Comparison of ENCODE assay signal across 11 mouse cellular contexts in the genomic region with DNA sequence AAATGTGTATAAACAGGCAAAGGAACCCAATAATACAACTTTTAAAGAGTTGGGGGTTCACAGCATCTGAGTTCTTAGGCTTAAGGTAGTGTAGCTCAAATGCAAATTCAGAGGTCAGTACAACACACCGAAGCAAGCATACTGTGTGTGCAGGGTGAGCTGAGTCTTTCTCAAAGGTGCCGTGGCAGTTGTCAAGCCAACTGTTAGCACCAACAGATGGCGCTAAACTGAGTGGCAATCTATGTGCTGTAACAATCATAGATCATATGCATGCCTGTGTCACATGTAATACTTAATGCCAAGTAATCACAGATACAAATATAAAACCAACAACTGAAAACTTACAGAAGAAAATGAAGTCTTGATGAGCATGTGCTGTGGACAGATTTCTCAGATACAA. TPM values are rescaled to one million over a fixed set of nuclear protein-coding genes. Genes with fewer than 3 reads are reported as not detected.
DNase-seq lines count a peak whose midpoint lies in the region; ATAC-seq and TF ChIP-seq lines count a peak whose summit lies in the region.
"Had no signal": no experiment of that assay in that cellular context is flagged by ENCODE, and none has a peak within 500 bp of the region (broad histone marks: within the 10 kb centered on the region; RNA-seq: fewer than 3 reads in every experiment).

No protein-coding gene starts in this region.

- peak; percentile 72 for TF ChIP-seq CTCF in stomach, postnatal 0 days (IDR thresholded peaks at IDR 0.05; ENCODE audit: low read depth)

- H3K9me3 ChIP-seq in hindbrain, embryonic 11.5 days (ENCODE audit: control insufficient read depth, low read length), result no peaks in the 10 kb centered on the region
- no peaks in the 10 kb centered on the region for H3K9me3 ChIP-seq in hindbrain, embryonic 10.5 days
- no peaks in the 10 kb centered on the region for H3K9me3 ChIP-seq in stomach, postnatal 0 days (ENCODE audit: control insufficient read depth, low read length)

- peak; percentile 15 for DNase-seq in hindbrain, embryonic 11.5 days (ENCODE audit: low spot score)
- DNase-seq in hindbrain, embryonic 10.5 days (ENCODE audit: low spot score), result no peak
- peak; percentile 34 for DNase-seq in thymus, postnatal 14 days
- DNase-seq in thymus, postnatal 36 days, result no peak
- peak; percentile 15 for DNase-seq in c-Kit-positive CD71-positive TER-119-positive erythroid progenitor cells, embryonic 14.5 days (ENCODE audit: low spot score)
- DNase-seq in stomach, postnatal 0 days (ENCODE audit: low spot score), result peak; percentile 27
- no peak for DNase-seq in gastrocnemius, adult 8-10 months (ENCODE audit: low spot score in 2 of 2)
- no peak for DNase-seq in spleen, adult 12 weeks (ENCODE audit: low spot score)
- DNase-seq: cerebellum, postnatal 36 days; gastrocnemius, postnatal 10 days; spleen, adult 18-20 months had no signal

- H3K4me2 ChIP-seq in hindbrain, embryonic 11.5 days (replicated peaks; ENCODE audit: low read depth, low read length), result no peak overlapping the region
- H3K4me2 ChIP-seq in stomach, postnatal 0 days (replicated peaks; ENCODE audit: low read depth), result no peak overlapping the region

- no peak overlapping the region for H3K27ac ChIP-seq in hindbrain, embryonic 11.5 days (ENCODE audit: low read depth, low read length)
- H3K27ac ChIP-seq in hindbrain, embryonic 10.5 days, result no peak overlapping the region
- no peak overlapping the region for H3K27ac ChIP-seq in stomach, postnatal 0 days (replicated peaks)

- no peak overlapping the region for H3K9ac ChIP-seq in hindbrain, embryonic 11.5 days (ENCODE audit: low read depth, low read length)
- H3K9ac ChIP-seq in stomach, postnatal 0 days (ENCODE audit: low read length), result no peak overlapping the region

- H3K27me3 ChIP-seq in hindbrain, embryonic 11.5 days (ENCODE audit: control insufficient read depth, insufficient read depth, low read length), result no peaks in the 10 kb centered on the region
- H3K27me3 ChIP-seq in hindbrain, embryonic 10.5 days (ENCODE audit: insufficient read depth, poor library complexity, severe bottlenecking), result no peaks in the 10 kb centered on the region
- no peaks in the 10 kb centered on the region for H3K27me3 ChIP-seq in stomach, postnatal 0 days (ENCODE audit: control insufficient read depth, insufficient read depth, low read length)

- peaks cover 11% of the 10 kb centered on the region; the same call in 1 of the 2 replicates for H3K36me3 ChIP-seq in hindbrain, embryonic 11.5 days (ENCODE audit: control insufficient read depth, insufficient read depth, low read length)
- H3K36me3 ChIP-seq in hindbrain, embryonic 10.5 days, result peaks cover 94% of the 10 kb centered on the region
- peaks cover 15% of the 10 kb centered on the region for H3K36me3 ChIP-seq in stomach, postnatal 0 days (ENCODE audit: control insufficient read depth, insufficient read depth, low read length)

- ATAC-seq in hindbrain, embryonic 11.5 days (ENCODE audit: low FRiP score), result no peak
- ATAC-seq in stomach, postnatal 0 days (ENCODE audit: low FRiP score, low TSS enrichment), result no peak

- no peaks in the 10 kb centered on the region for H3K4me1 ChIP-seq in hindbrain, embryonic 11.5 days (replicated peaks; ENCODE audit: control insufficient read depth, insufficient read depth, low read length)
- H3K4me1 ChIP-seq in hindbrain, embryonic 10.5 days (replicated peaks), result no peaks in the 10 kb centered on the region
- no peaks in the 10 kb centered on the region for H3K4me1 ChIP-seq in stomach, postnatal 0 days (replicated peaks; ENCODE audit: control insufficient read depth, insufficient read depth)

- TF ChIP-seq EP300 in stomach, postnatal 0 days (optimal IDR thresholded peaks at IDR 0.05), result no peak

- WGBS in hindbrain, embryonic 11.5 days, result 75% methylated on average over 3 of the region's 3 CpGs
- 79% methylated on average over 3 of the region's 3 CpGs for WGBS in hindbrain, embryonic 10.5 days
- WGBS in stomach, postnatal 0 days, result 70% methylated on average over 3 of the region's 3 CpGs

- no peak overlapping the region for H3K4me3 ChIP-seq in hindbrain, embryonic 11.5 days (ENCODE audit: low read depth, low read length)
- H3K4me3 ChIP-seq in hindbrain, embryonic 10.5 days, result no peak overlapping the region
- H3K4me3 ChIP-seq in stomach, postnatal 0 days (ENCODE audit: low read depth, low read length), result no peak overlapping the region

RNA-seq across cellular contexts. Expression of a gene that starts 48.3 kb away (rescaled TPM):
- 15.9 and 16.0 TPM in 2 replicates for polyA plus RNA-seq in hindbrain, embryonic 11.5 days (2014; fragmentation: Nextera tagmentation; extraction: Ambion mirVana)
- 8.6 and 11.1 TPM in 2 replicates for polyA plus RNA-seq in hindbrain, embryonic 10.5 days (2016; fragmentation: Nextera tagmentation; extraction: Ambion mirVana)
- polyA plus RNA-seq in stomach, postnatal 0 days (2015; fragmentation: Nextera tagmentation; extraction: Ambion mirVana), result 6.5 and 7.3 TPM in 2 replicates
- 10 to 100 TPM; 36.9 to 51.2 (median 41.7) TPM for total RNA-seq in gastrocnemius, adult 8-10 months (2022)

Comparison
In these comparisons a context has a peak if more than half of its experiments do, and no peak if none do; other contexts are left out.
1. DNase-seq: peak in hindbrain, embryonic 11.5 days (single experiment), thymus, postnatal 14 days (single experiment), c-Kit-positive CD71-positive TER-119-positive erythroid progenitor cells, embryonic 14.5 days (single experiment) and stomach, postnatal 0 days (single experiment); none in hindbrain, embryonic 10.5 days (single experiment), thymus, postnatal 36 days (0 of 2), gastrocnemius, adult 8-10 months (0 of 2) and spleen, adult 12 weeks (single experiment).